Mouse (Mus musculus) spleen, postnatal 10 days (tissue): ENCODE measurements around the gene Gm20817.
"Not testable (repeated sequence)": the region's sequence is repeated elsewhere in the genome, so short reads cannot be mapped to it uniquely, and the experiment has no call there.

ENCODE experiments used
- DNase-seq, 2 experiments: peaks; one replicate each; pipeline ENCODE4 v3.0.0; 2021 to 2022; ENCODE audit warnings: low spot score in 2 of 2

The Gm20817 gene

DNA sequence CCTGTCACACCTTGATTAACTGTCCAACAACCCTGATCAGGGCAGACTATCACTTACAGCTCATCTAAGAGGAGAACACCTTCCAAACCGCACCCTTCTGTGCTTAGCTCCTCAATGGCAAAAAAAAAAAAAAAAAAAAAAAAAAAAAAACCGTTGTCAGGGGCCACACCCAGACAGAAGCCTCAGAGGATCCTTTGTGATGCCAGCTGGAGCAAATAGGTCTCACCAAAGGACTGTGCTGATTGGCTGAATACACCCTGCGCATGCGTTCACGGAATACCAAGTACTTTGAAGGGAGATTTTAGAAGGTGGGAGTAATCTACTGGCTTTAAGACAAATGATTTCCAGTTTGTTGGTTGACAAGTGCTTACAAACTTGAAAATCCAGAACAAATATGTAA is at the start of gene Gm20817:
TSS of gene Gm20817 (minus strand) at position 101 of the 400 bp plus-strand sequence.
- not testable (repeated sequence) for DNase-seq
